Mouse (Mus musculus): ENCODE data around the gene Kif1a.

DNA sequence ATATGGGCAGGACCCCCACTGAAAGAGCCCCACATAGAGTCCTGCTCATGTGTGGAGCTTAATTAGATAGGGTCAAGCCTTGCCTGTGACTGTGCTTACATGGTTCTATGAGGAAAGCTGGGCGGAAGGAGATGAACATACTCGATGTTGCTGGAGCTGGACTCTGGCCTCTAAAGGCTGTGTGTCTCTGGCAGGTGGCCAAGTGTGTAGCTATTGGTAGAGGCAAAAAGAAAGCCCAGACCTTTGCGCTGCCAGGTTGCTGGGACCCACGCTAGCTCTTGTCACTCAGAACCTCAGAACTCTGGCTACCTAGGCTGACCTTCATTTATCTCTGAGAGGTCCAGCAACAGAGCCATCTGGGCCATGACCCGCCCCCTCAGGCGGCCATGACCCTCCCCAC lies 36.8 kb upstream of the Kif1a start:
- no peak for TF ChIP-seq CTCF (IDR thresholded peaks at IDR 0.05 in 2 of 3, conservative IDR thresholded peaks at IDR 0.05 in 1 of 3; ENCODE audit: control insufficient read depth in 1 of 3, insufficient read depth in 1 of 3, low read depth in 2 of 3, low read length in 3 of 3, poor library complexity in 1 of 3, severe bottlenecking in 1 of 3)
- no peak for TF ChIP-seq ZMIZ1 (IDR thresholded peaks at IDR 0.05; ENCODE audit: low read depth, low read length)
- no peak for TF ChIP-seq TCF12 (IDR thresholded peaks at IDR 0.05; ENCODE audit: low read depth, low read length)
- TF ChIP-seq CHD2 (IDR thresholded peaks at IDR 0.05; ENCODE audit: low read length): no peak
- TF ChIP-seq GATA1 (IDR thresholded peaks at IDR 0.05; ENCODE audit: low read depth, low read length): no peak
- no peak for TF ChIP-seq E2F4 (IDR thresholded peaks at IDR 0.05; ENCODE audit: borderline replicate concordance, low read depth, low read length)
- TF ChIP-seq UBTF (IDR thresholded peaks at IDR 0.05; ENCODE audit: borderline replicate concordance, insufficient read depth, low read depth, low read length): no peak

All from MEL (cell line).